Mouse (Mus musculus) limb, embryonic 11.5 days (tissue): ENCODE measurements at regions not wholly inside any gene's neighbourhood (a gene's known extent, or its start where the extent isn't known, plus 50 kb on each side); places are given as distances from the start of the nearest gene placed in this dataset.

Source experiments
- ATAC-seq: fragments of 200-750 bp; cut with Nextera tagmentation; 2 replicates; pipeline ENCODE4 v1.8.0; 2017; ENCODE audit warnings: low read depth; ENCODE audit not compliant: insufficient number of reproducible peaks, low FRiP score, low TSS enrichment
- DNase-seq: peaks from one replicate; pipeline ENCODE4 v3.0.0-alpha.2; 2015; ENCODE audit warnings: low spot score
- H3K27ac ChIP-seq: fragments of 300-500 bp; sonication (generic); replicated peaks from 2 replicates; pipeline ENCODE4 v1.5.1; 2014; ENCODE audit warnings: low read depth, mild to moderate bottlenecking, low read length
- H3K27me3 ChIP-seq: fragments of 300-500 bp; sonication (generic); 2 replicates; pipeline ENCODE4 v1.6.1; 2014; ENCODE audit warnings: mild to moderate bottlenecking, low read length, mixed read lengths; ENCODE audit not compliant: control insufficient read depth, insufficient read depth
- H3K36me3 ChIP-seq: fragments of 300-500 bp; sonication (generic); 2 replicates; pipeline ENCODE4 v1.6.1; 2014; ENCODE audit warnings: mild to moderate bottlenecking, low read length, moderate library complexity, mixed read lengths; ENCODE audit not compliant: control insufficient read depth, insufficient read depth
- H3K4me1 ChIP-seq: fragments of 300-500 bp; sonication (generic); 2 replicates; pipeline ENCODE4 v1.6.1; 2014; ENCODE audit warnings: low read length, mixed read lengths; ENCODE audit not compliant: control insufficient read depth, insufficient read depth
- H3K4me2 ChIP-seq: fragments of 300-500 bp; sonication (generic); 2 replicates; pipeline ENCODE4 v1.6.1; 2014; ENCODE audit warnings: low read depth, mild to moderate bottlenecking, moderate library complexity; ENCODE audit not compliant: severe bottlenecking
- H3K4me3 ChIP-seq: fragments of 300-500 bp; sonication (generic); 2 replicates; pipeline ENCODE4 v1.5.1; 2014; ENCODE audit warnings: low read depth, low read length
- H3K9ac ChIP-seq: fragments of 300-500 bp; sonication (generic); 2 replicates; pipeline ENCODE4 v1.6.1; 2014; ENCODE audit warnings: mild to moderate bottlenecking, low read length
- H3K9me3 ChIP-seq: fragments of 300-500 bp; sonication (generic); 2 replicates; pipeline ENCODE4 v1.6.1; 2016; ENCODE audit warnings: low read length; ENCODE audit not compliant: control insufficient read depth
- WGBS: fragments of 180-500 bp; shearing (Covaris S2); extraction: QIAGEN DNeasy Blood & Tissue Kit; methylation state at CpG from one replicate; pipeline ENCODE4 v1.1.7; 2014; 5-methylcytosine and 5-hydroxymethylcytosine counted together

DNA sequence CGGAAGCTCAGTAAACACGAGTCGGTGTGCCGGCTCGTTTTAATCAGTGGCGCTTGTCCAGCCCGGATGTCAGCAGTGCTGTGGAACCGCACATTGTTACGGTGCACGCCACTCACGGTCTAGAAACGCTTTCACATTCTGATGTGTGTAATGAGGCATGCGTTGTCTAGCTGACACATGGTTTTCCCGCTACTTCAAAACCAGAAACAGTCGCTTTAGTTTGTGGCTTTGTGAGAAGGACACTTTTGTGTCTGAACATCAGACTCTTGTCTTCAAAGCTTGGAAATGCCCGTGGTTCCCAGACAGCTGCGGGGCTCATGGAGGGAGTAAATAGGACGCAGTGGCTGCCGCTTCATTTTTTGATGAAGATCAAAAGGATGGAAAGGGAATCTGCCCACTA lies 77.0 kb upstream of the Lgr5 start:
- Histone ChIP-seq H3K4me1 (no peaks in the 10 kb centered on the region), H3K9ac (no peak overlapping the region), H3K27me3 (no peaks in the 10 kb centered on the region), H3K27ac (no peak overlapping the region), H3K4me3 (no peak overlapping the region), H3K4me2 (no peak overlapping the region), H3K36me3 (no peaks in the 10 kb centered on the region), H3K9me3 (no peaks in the 10 kb centered on the region)
- DNase-seq: no peak
- no peak for ATAC-seq
- WGBS: 87% methylated on average over 19 of the region's 19 CpGs

DNA sequence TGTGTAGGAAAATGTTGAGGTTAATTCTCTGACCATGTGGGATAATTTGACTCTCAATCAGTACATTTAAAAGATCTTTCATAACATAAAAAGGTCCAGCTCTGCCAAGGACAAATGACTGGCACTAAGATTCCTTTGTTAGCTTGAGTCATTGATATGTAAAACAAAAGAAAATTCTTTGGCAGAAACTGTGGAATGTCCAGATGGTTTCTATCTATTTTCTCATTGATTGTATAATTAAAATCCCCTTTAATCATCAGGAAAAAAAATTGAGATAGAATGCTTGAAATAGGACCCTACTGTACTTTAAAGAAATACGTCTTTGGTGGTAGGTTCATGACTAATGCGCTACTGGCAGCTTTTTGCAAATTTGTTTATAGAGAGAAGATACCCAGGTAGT lies 89.1 kb upstream of the Lgr5 start:
- Histone ChIP-seq H3K9me3 (no peaks in the 10 kb centered on the region), H3K4me1 (no peaks in the 10 kb centered on the region)
- WGBS: 88% methylated on average over 2 of the region's 2 CpGs

DNA sequence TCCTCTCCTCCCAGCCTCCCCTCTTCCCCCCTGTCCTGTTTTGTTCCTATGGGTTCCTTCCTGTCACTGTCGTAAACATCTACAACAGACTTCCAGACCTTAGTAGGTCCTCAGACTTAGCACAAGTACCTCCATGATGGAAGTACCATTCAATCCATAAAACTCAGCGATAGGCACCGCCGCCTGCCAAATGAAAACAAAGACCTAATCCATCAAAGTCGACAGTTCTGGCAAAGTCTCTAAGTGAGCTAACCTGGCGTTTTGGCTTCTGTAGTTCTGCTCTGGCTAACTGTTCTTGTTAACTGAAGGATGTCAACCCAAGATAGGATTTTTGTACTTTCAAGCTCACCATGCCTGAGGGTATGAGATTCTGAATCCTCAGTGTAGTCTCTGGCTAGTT lies 93.5 kb upstream of the Lgr5 start:
- no peak overlapping the region for H3K9ac ChIP-seq
- no peaks in the 10 kb centered on the region for H3K4me1 ChIP-seq
- no peaks in the 10 kb centered on the region for H3K27me3 ChIP-seq
- no peak overlapping the region for H3K4me2 ChIP-seq
- no peak overlapping the region for H3K27ac ChIP-seq
- WGBS: 73% methylated on average over 6 of the region's 6 CpGs
- H3K9me3 ChIP-seq: no peaks in the 10 kb centered on the region
- no peaks in the 10 kb centered on the region for H3K36me3 ChIP-seq
- ATAC-seq (no peak), DNase-seq (no peak)
- no peak overlapping the region for H3K4me3 ChIP-seq

More for the DNA sequence above, 89.1 kb upstream of the Lgr5 start:
- no peak for ATAC-seq
- Histone ChIP-seq H3K27me3 (no peaks in the 10 kb centered on the region), H3K36me3 (no peaks in the 10 kb centered on the region), H3K27ac (no peak overlapping the region), H3K4me2 (no peak overlapping the region), H3K4me3 (no peak overlapping the region), H3K9ac (no peak overlapping the region)
- DNase-seq: no peak

DNA sequence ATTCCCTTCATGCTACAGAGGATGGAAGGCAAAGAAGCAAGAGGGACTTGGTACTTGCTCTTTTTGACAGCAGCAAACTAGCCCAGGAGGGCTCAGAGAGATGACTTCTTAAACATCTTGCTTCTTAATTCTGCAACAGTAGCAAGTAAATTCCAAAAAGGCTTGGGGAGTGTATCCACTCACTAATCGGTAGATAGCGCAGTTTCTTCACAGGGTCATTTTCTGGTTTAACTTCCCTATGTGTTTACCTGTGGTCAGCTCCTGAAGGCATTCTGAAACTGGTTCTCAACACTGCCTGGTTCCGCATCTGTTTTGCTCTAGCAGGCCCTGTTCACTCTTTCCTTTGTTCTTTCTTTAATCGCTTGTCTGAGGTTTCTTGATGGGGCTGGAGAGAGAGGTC lies 104.4 kb upstream of the Lgr5 start:
- H3K9ac ChIP-seq: no peak overlapping the region
- ATAC-seq (no peak), DNase-seq (no peak)
- 97% methylated on average over 4 of the region's 4 CpGs for WGBS
- H3K4me1 ChIP-seq: no peaks in the 10 kb centered on the region
- no peak overlapping the region for H3K4me2 ChIP-seq
- no peaks in the 10 kb centered on the region for H3K9me3 ChIP-seq
- H3K36me3 ChIP-seq: no peaks in the 10 kb centered on the region
- H3K4me3 ChIP-seq: no peak overlapping the region
- no peaks in the 10 kb centered on the region for H3K27me3 ChIP-seq
- no peak overlapping the region for H3K27ac ChIP-seq

DNA sequence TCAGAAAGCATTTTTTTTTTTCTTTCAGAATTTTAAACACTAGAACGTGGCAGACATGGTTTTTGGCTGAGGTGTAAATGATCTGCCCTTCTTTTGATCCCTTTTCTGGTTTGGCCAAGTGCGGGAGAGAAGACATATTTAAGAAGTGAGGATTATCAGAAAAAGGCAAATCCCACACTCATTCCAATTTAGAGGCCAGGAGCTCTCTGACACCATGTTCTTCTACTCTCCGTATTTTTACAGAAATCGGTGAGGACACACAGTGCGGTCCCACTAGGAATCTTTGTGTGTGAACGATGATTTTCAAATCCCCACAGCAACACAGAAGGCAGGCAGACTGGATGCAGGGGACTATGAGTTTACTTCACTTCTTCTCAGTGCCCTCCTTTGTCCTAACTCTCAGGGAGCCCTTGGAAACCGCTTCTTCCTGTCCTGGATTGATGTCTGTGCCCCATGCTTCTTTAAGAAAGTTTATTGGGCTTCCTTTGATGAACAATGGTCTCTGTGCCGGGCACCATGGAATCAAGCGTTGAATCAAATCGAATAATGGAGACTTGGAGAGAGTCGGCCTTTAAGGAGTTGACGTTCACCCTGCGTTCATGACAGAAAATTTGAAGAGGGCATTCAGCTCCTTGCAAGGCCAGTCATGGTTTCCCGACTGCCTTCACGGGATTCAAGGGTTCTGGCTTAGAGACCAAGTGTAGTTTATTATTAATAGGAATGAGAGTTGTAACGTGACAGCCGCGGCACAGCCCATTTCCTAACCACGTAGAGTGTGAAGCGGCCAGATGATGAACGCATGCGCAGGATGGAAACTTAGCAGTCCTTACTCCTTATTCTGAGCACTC lies 106.6 kb upstream of the Lgr5 start:
- H3K4me2 ChIP-seq: no peak overlapping the region
- DNase-seq (no peak), ATAC-seq (no peak)
- 93% methylated on average over 22 of the region's 22 CpGs for WGBS
- H3K4me3 ChIP-seq: no peak overlapping the region
- no peak overlapping the region for H3K27ac ChIP-seq
- no peaks in the 10 kb centered on the region for H3K36me3 ChIP-seq
- H3K9ac ChIP-seq: no peak overlapping the region
- H3K27me3 ChIP-seq: no peaks in the 10 kb centered on the region
- no peaks in the 10 kb centered on the region for H3K9me3 ChIP-seq
- H3K4me1 ChIP-seq: no peaks in the 10 kb centered on the region

DNA sequence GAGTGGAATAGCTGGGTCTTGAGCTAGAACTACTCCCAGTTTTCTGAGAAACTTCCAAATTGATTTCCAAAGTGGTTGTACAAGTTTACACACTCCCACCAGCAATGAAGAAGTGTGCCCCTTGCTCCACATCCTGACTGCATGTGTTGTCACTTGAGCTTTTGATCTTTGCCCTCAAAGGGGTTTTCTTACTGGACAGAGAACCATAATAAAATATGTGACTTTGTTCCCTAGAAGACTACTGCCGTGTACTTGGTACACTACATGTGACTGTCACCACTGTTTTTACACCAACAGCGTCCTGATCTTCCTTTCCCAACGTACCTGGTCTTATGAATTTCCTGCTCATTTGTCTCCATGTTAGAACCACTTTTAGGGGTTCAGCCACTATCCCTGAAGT lies 114.3 kb upstream of the Tspan8 start:
- no peak for ATAC-seq
- WGBS: 84% methylated on average over 3 of the region's 3 CpGs
- H3K27ac ChIP-seq: no peak overlapping the region
- H3K9ac ChIP-seq: no peak overlapping the region
- DNase-seq: no peak
- no peak overlapping the region for H3K4me3 ChIP-seq
- H3K9me3 ChIP-seq: no peaks in the 10 kb centered on the region
- no peak overlapping the region for H3K4me2 ChIP-seq
- no peaks in the 10 kb centered on the region for H3K4me1 ChIP-seq
- H3K27me3 ChIP-seq: no peaks in the 10 kb centered on the region
- no peaks in the 10 kb centered on the region for H3K36me3 ChIP-seq

DNA sequence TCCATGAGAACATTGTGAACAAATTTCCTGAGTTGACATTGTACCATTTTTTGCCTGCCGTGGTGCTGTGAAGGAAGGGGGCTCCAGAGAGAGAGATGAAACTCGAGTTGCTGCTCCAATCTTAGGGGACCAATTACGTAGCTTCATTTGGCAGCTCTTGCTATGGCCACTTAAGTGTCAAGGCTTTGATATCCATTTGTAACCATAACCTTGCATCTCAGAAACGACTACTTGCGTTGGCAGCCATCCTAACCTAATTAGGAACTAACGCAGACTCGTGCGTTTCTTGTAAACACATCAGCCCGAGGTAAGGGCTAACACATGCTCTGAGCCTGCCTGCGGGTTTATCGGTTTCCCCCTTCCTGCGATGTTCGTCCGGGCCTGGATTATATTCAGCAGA lies 108.0 kb upstream of the Tspan8 start:
- 17% methylated on average over 14 of the region's 14 CpGs for WGBS

DNA sequence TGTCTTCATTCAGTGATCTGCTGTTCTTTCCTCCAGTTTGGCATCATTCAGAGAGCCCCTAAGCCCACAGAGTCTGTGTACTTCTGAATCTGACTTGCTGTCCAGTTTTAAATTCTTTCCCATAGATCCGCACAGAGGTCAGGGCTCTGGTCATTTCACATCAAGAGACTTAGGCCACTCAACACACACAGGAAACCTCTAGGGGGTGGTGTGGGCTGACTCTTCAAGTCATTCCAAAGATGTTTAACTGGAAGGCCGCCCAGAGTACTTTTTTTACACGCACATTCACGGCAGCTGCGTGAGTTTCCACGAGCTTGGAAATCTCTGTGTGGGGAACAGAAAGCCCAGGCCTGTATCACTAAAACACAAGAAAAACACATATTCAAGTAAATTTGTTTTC lies 102.7 kb upstream of the Tspan8 start:
- no peak overlapping the region for H3K4me2 ChIP-seq
- 76% methylated on average over 6 of the region's 6 CpGs for WGBS
- no peak overlapping the region for H3K9ac ChIP-seq
- no peak overlapping the region for H3K4me3 ChIP-seq
- H3K4me1 ChIP-seq: no peaks in the 10 kb centered on the region
- H3K27me3 ChIP-seq: no peaks in the 10 kb centered on the region
- H3K36me3 ChIP-seq: no peaks in the 10 kb centered on the region
- H3K27ac ChIP-seq: no peak overlapping the region
- ATAC-seq (no peak), DNase-seq (no peak)
- H3K9me3 ChIP-seq: no peaks in the 10 kb centered on the region

More for the DNA sequence above, 108.0 kb upstream of the Tspan8 start:
- Histone ChIP-seq H3K4me3 (no peak overlapping the region), H3K4me1 (no peaks in the 10 kb centered on the region), H3K9me3 (no peaks in the 10 kb centered on the region), H3K27ac (no peak overlapping the region), H3K9ac (no peak overlapping the region), H3K27me3 (no peaks in the 10 kb centered on the region), H3K4me2 (0 out of 2 replicates have a peak overlapping the region, but pooled peaks have one; percentile 2), H3K36me3 (no peaks in the 10 kb centered on the region)
- DNase-seq (peak; percentile 31), ATAC-seq (no peak)

DNA sequence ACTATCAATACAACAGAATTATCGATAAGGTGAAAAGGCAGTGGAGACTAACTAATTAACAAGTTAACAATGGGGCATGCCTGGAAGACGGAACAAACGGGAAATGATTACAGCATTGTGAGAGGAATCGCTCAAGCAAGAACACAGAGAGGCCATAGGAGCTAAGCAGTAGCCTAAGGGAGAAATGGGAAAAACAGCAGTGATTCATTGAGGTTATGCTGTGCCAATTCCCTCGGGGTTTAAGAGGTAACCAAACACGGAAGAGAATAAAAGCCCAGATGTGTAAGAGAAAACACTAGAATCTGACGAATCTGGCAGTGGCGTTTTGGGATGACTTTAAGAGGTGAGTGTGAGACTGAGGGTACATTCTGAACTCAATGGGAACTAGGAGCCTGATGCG lies 100.5 kb upstream of the Tspan8 start:
- ATAC-seq: 0 out of 2 replicates have a peak, but pooled peaks have one; percentile 46
- DNase-seq: no peak
- Histone ChIP-seq H3K4me1 (no peaks in the 10 kb centered on the region), H3K27me3 (no peaks in the 10 kb centered on the region), H3K27ac (no peak overlapping the region), H3K4me2 (no peak overlapping the region), H3K4me3 (no peak overlapping the region), H3K9me3 (no peaks in the 10 kb centered on the region), H3K9ac (no peak overlapping the region), H3K36me3 (no peaks in the 10 kb centered on the region)
- 59% methylated on average over 9 of the region's 9 CpGs for WGBS
